Mouse (Mus musculus): ENCODE measurements around the gene Rps15. TPM values are rescaled to one million over a fixed set of nuclear protein-coding genes. Genes with fewer than 3 reads are reported as not detected.

Rps15 gene
- total and polyA plus RNA-seq, 2 experiments from 2014 or later = 499 to 1,030 TPM

DNA sequence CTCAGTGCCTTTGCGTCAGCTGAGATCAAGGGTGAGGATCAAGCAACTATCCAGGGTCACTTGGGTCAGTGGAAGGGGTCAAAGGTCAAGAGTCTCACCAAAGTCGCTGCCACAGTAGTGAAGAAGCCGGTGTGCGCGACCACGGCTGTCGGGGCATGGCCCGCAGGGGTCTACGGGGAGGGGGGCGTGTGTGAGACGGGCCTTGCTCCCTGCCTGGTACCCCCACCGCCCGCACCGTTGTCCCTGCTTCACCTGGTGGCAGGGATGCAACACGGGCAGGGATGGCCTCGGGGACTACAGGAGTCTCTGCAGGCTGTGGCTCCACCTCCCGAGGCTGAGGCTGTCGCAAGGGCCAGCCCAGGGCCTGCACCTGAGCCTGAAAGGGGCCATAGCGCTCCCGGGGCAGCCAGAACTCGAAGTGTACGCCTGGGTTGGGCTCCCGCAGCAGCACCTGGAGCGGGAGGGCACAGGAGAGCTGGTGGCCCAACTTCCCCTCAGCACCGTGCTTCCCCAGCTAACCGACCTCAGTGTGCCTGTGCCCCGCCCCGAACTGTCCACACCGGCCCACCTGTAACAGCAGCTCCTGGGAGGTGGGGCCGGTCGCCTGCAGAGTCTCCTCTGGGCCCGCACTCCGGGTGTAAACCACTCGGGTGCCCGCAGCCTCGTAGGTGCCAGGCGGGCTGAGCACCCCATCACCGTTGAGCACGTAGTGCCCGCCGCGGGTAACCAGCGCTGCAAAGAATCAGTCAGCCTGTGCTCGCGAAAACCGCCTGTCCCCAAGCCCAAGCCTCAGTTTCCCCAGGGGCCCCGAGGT, 49.4 kb downstream of the Rps15 start:
- Histone ChIP-seq H3K4me1 (ENCODE audit: control insufficient read depth, insufficient read depth) (peaks cover 16% of the 10 kb centered on the region), H3K36me3 (replicated peaks; ENCODE audit: control insufficient read depth, insufficient read depth, low read length) (no peaks in the 10 kb centered on the region), H3K27me3 (ENCODE audit: control insufficient read depth, insufficient read depth, low read length) (peaks cover 51% of the 10 kb centered on the region), H3K4me3 (ENCODE audit: low read depth, low read length) (peak overlapping the region; percentile 16; the same call in 1 of the 2 replicates), H3K9me3 (replicated peaks; ENCODE audit: control insufficient read depth, low read length) (no peaks in the 10 kb centered on the region), H3K4me2 (ENCODE audit: low read depth, low read length) (peak overlapping the region; percentile 41; the same call in 1 of the 2 replicates), H3K9ac (replicated peaks; ENCODE audit: low read depth, low read length) (no peak overlapping the region), H3K27ac (ENCODE audit: low read depth) (no peak overlapping the region)
- no peak for TF ChIP-seq CTCF (IDR thresholded peaks at IDR 0.05; ENCODE audit: low read depth)
- TF ChIP-seq EP300 (IDR thresholded peaks at IDR 0.05; ENCODE audit: low read depth) = no peak
- ATAC-seq (ENCODE audit: insufficient read depth, low read depth) (no peak), DNase-seq (ENCODE audit: low spot score) (no peak)
- 11% methylated on average over 47 of the region's 47 CpGs for WGBS

DNA sequence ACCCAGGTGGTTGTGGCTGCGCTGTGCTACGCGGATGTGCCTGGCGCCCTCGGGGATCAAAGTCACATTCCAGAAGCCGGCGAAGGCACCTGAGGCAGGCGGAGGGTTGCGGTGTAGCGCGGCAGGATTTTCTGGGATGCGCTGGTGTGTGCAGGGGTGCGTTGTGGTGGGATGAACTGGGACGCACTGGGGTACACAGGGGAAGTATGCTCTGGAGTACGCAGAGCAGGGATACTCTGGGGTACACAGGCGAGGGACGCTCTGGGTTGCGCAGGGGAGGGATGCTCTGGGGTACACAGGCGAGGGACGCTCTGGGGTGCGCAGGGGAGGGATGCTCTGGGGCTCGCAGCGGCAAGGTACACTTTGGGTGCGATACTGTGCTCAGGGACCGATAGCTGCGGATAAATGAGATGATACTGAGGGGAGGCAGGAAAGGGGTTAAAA, 50.1 kb downstream of the Rps15 start:
- H3K4me3 ChIP-seq (ENCODE audit: low read depth, low read length) = peak overlapping the region; percentile 16
- no peaks in the 10 kb centered on the region for H3K36me3 ChIP-seq (replicated peaks; ENCODE audit: control insufficient read depth, insufficient read depth, low read length)
- H3K4me1 ChIP-seq (ENCODE audit: control insufficient read depth, insufficient read depth) = peaks cover 18% of the 10 kb centered on the region
- ATAC-seq (ENCODE audit: insufficient read depth, low read depth) = no peak
- peak overlapping the region; percentile 41 for H3K4me2 ChIP-seq (ENCODE audit: low read depth, low read length)
- no peak overlapping the region for H3K9ac ChIP-seq (replicated peaks; ENCODE audit: low read depth, low read length)
- WGBS = 6% methylated on average over 26 of the region's 26 CpGs
- no peaks in the 10 kb centered on the region for H3K9me3 ChIP-seq (replicated peaks; ENCODE audit: control insufficient read depth, low read length)
- TF ChIP-seq CTCF (IDR thresholded peaks at IDR 0.05; ENCODE audit: low read depth) (no peak), EP300 (IDR thresholded peaks at IDR 0.05; ENCODE audit: low read depth) (no peak)
- no peak overlapping the region for H3K27ac ChIP-seq (ENCODE audit: low read depth)
- peaks cover 53% of the 10 kb centered on the region for H3K27me3 ChIP-seq (ENCODE audit: control insufficient read depth, insufficient read depth, low read length)
- DNase-seq (ENCODE audit: low spot score) = no peak

GRCm38 (mm10) chr10:80342749-80343424, 50.6 kb downstream of the Rps15 start:
- WGBS = 2% methylated on average over 30 of the region's 33 CpGs
- Histone ChIP-seq H3K4me2 (ENCODE audit: low read depth, low read length) (peak overlapping the region; percentile 41), H3K9me3 (replicated peaks; ENCODE audit: control insufficient read depth, low read length) (no peaks in the 10 kb centered on the region), H3K4me3 (ENCODE audit: low read depth, low read length) (peak overlapping the region; percentile 16), H3K27me3 (ENCODE audit: control insufficient read depth, insufficient read depth, low read length) (peaks cover 55% of the 10 kb centered on the region), H3K27ac (ENCODE audit: low read depth) (no peak overlapping the region), H3K9ac (replicated peaks; ENCODE audit: low read depth, low read length) (no peak overlapping the region), H3K4me1 (ENCODE audit: control insufficient read depth, insufficient read depth) (peaks cover 23% of the 10 kb centered on the region), H3K36me3 (replicated peaks; ENCODE audit: control insufficient read depth, insufficient read depth, low read length) (no peaks in the 10 kb centered on the region)
- no peak for TF ChIP-seq EP300 (IDR thresholded peaks at IDR 0.05; ENCODE audit: low read depth)
- TF ChIP-seq CTCF (IDR thresholded peaks at IDR 0.05; ENCODE audit: low read depth) = no peak
- ATAC-seq (ENCODE audit: insufficient read depth, low read depth) = peak; percentile 42
- peak; percentile 64 for DNase-seq (ENCODE audit: low spot score)

GRCm38 (mm10) chr10:80343425-80343895, 51.2 kb downstream of the Rps15 start:
- H3K27me3 ChIP-seq (ENCODE audit: control insufficient read depth, insufficient read depth, low read length) = peaks cover 56% of the 10 kb centered on the region
- peak overlapping the region; percentile 41; the same call in 1 of the 2 replicates for H3K4me2 ChIP-seq (ENCODE audit: low read depth, low read length)
- H3K4me1 ChIP-seq (ENCODE audit: control insufficient read depth, insufficient read depth) = peaks cover 29% of the 10 kb centered on the region
- H3K4me3 ChIP-seq (ENCODE audit: low read depth, low read length) = peak overlapping the region; percentile 16; the same call in 1 of the 2 replicates
- H3K27ac ChIP-seq (ENCODE audit: low read depth) = no peak overlapping the region
- TF ChIP-seq CTCF (IDR thresholded peaks at IDR 0.05; ENCODE audit: low read depth) (no peak), EP300 (IDR thresholded peaks at IDR 0.05; ENCODE audit: low read depth) (no peak)
- no peaks in the 10 kb centered on the region for H3K36me3 ChIP-seq (replicated peaks; ENCODE audit: control insufficient read depth, insufficient read depth, low read length)
- DNase-seq (ENCODE audit: low spot score) (no peak), ATAC-seq (ENCODE audit: insufficient read depth, low read depth) (no peak)
- WGBS = 54% methylated on average over 13 of the region's 13 CpGs
- no peaks in the 10 kb centered on the region for H3K9me3 ChIP-seq (replicated peaks; ENCODE audit: control insufficient read depth, low read length)
- H3K9ac ChIP-seq (replicated peaks; ENCODE audit: low read depth, low read length) = no peak overlapping the region

Small RNAs within 50 kb of the gene (microRNA-seq; reads per million reads assigned to microRNA genes)
- gene Mir6911 = not detected

Other genes with a start within 250 kb of the Rps15 start
- 490 and 500 TPM in 2 replicates for gene Gpx4, start 245.3 kb upstream of the Rps15 start, total RNA-seq (2014; rRNA removed; ENCODE audit: low replicate concordance)
- gene Gpx4, start 245.3 kb upstream of the Rps15 start, polyA plus RNA-seq (2015; fragmentation: Nextera tagmentation; extraction: Ambion mirVana) = 874 and 900 TPM in 2 replicates
- gene Sbno2, start 186.9 kb upstream of the Rps15 start, total RNA-seq (2014; rRNA removed; ENCODE audit: low replicate concordance) = 21.1 and 22.0 TPM in 2 replicates
- gene Sbno2, start 186.9 kb upstream of the Rps15 start, polyA plus RNA-seq (2015; fragmentation: Nextera tagmentation; extraction: Ambion mirVana) = 5.9 and 6.3 TPM in 2 replicates
- 40.3 and 57.4 TPM in 2 replicates for gene Stk11, start 176.7 kb upstream of the Rps15 start, total RNA-seq (2014; rRNA removed; ENCODE audit: low replicate concordance)
- gene Stk11, start 176.7 kb upstream of the Rps15 start, polyA plus RNA-seq (2015; fragmentation: Nextera tagmentation; extraction: Ambion mirVana) = 10.6 and 10.8 TPM in 2 replicates
- 970 and 972 TPM in 2 replicates for gene Atp5d, start 153.8 kb upstream of the Rps15 start, total RNA-seq (2014; rRNA removed; ENCODE audit: low replicate concordance)
- gene Atp5d, start 153.8 kb upstream of the Rps15 start, polyA plus RNA-seq (2015; fragmentation: Nextera tagmentation; extraction: Ambion mirVana) = 1,858 and 1,876 TPM in 2 replicates
- 2.8 and 5.9 TPM in 2 replicates for gene Cbarp, start 151.6 kb upstream of the Rps15 start, total RNA-seq (2014; rRNA removed; ENCODE audit: low replicate concordance)
- 1.0 and 1.1 TPM in 2 replicates for gene Cbarp, start 151.6 kb upstream of the Rps15 start, polyA plus RNA-seq (2015; fragmentation: Nextera tagmentation; extraction: Ambion mirVana)
- gene Midn, start 144.2 kb upstream of the Rps15 start, total RNA-seq (2014; rRNA removed; ENCODE audit: low replicate concordance) = 100 and 122 TPM in 2 replicates
- 12.4 and 15.8 TPM in 2 replicates for gene Midn, start 144.2 kb upstream of the Rps15 start, polyA plus RNA-seq (2015; fragmentation: Nextera tagmentation; extraction: Ambion mirVana)
- gene Cirbp, start 126.5 kb upstream of the Rps15 start, total RNA-seq (2014; rRNA removed; ENCODE audit: low replicate concordance) = 121 and 163 TPM in 2 replicates
- 208 and 330 TPM in 2 replicates for gene Cirbp, start 126.5 kb upstream of the Rps15 start, polyA plus RNA-seq (2015; fragmentation: Nextera tagmentation; extraction: Ambion mirVana)
- 0.66 and 8.9 TPM in 2 replicates for gene 1600002K03Rik, start 119.5 kb upstream of the Rps15 start, total RNA-seq (2014; rRNA removed; ENCODE audit: low replicate concordance)
- 4.6 and 5.7 TPM in 2 replicates for gene 1600002K03Rik, start 119.5 kb upstream of the Rps15 start, polyA plus RNA-seq (2015; fragmentation: Nextera tagmentation; extraction: Ambion mirVana)
- gene Efna2, start 113.0 kb upstream of the Rps15 start, total RNA-seq (2014; rRNA removed; ENCODE audit: low replicate concordance) = 2.4 and 3.0 TPM in 2 replicates
- gene Efna2, start 113.0 kb upstream of the Rps15 start, polyA plus RNA-seq (2015; fragmentation: Nextera tagmentation; extraction: Ambion mirVana) = 3.3 and 3.7 TPM in 2 replicates
- gene Mum1, start 66.0 kb upstream of the Rps15 start, total RNA-seq (2014; rRNA removed; ENCODE audit: low replicate concordance) = 41.4 and 59.7 TPM in 2 replicates
- 18.4 and 22.9 TPM in 2 replicates for gene Mum1, start 66.0 kb upstream of the Rps15 start, polyA plus RNA-seq (2015; fragmentation: Nextera tagmentation; extraction: Ambion mirVana)
- gene Ndufs7, start 43.3 kb upstream of the Rps15 start, total RNA-seq (2014; rRNA removed; ENCODE audit: low replicate concordance) = 838 and 847 TPM in 2 replicates
- gene Ndufs7, start 43.3 kb upstream of the Rps15 start, polyA plus RNA-seq (2015; fragmentation: Nextera tagmentation; extraction: Ambion mirVana) = 1,203 and 1,284 TPM in 2 replicates
- gene Gamt, start 31.4 kb upstream of the Rps15 start, total RNA-seq (2014; rRNA removed; ENCODE audit: low replicate concordance) = 27.2 and 27.7 TPM in 2 replicates
- gene Gamt, start 31.4 kb upstream of the Rps15 start, polyA plus RNA-seq (2015; fragmentation: Nextera tagmentation; extraction: Ambion mirVana) = 22.8 and 25.7 TPM in 2 replicates
- gene Dazap1, start 31.0 kb upstream of the Rps15 start, total RNA-seq (2014; rRNA removed; ENCODE audit: low replicate concordance) = 88.9 and 96.2 TPM in 2 replicates
- gene Dazap1, start 31.0 kb upstream of the Rps15 start, polyA plus RNA-seq (2015; fragmentation: Nextera tagmentation; extraction: Ambion mirVana) = 24.8 and 30.3 TPM in 2 replicates
- gene Apc2, start 3.5 kb downstream of the Rps15 start, total RNA-seq (2014; rRNA removed; ENCODE audit: low replicate concordance) = 1.4 and 3.4 TPM in 2 replicates
- gene Apc2, start 3.5 kb downstream of the Rps15 start, polyA plus RNA-seq (2015; fragmentation: Nextera tagmentation; extraction: Ambion mirVana) = 0.77 and 0.83 TPM in 2 replicates
- 13.5 and 41.4 TPM in 2 replicates for gene 2310011J03Rik, start 28.1 kb downstream of the Rps15 start, total RNA-seq (2014; rRNA removed; ENCODE audit: low replicate concordance)
- gene 2310011J03Rik, start 28.1 kb downstream of the Rps15 start, polyA plus RNA-seq (2015; fragmentation: Nextera tagmentation; extraction: Ambion mirVana) = 35.2 and 37.4 TPM in 2 replicates
- not detected in 2 replicates for gene Pcsk4, start 37.0 kb downstream of the Rps15 start, total RNA-seq (2014; rRNA removed; ENCODE audit: low replicate concordance)
- gene Pcsk4, start 37.0 kb downstream of the Rps15 start, polyA plus RNA-seq (2015; fragmentation: Nextera tagmentation; extraction: Ambion mirVana) = 2.0 and 2.1 TPM in 2 replicates
- not detected in 2 replicates for gene Reep6, start 37.5 kb downstream of the Rps15 start, total RNA-seq (2014; rRNA removed; ENCODE audit: low replicate concordance)
- gene Reep6, start 37.5 kb downstream of the Rps15 start, polyA plus RNA-seq (2015; fragmentation: Nextera tagmentation; extraction: Ambion mirVana) = 0.85 and 1.0 TPM in 2 replicates
- 18.5 and 34.6 TPM in 2 replicates for gene Adamtsl5, start 56.0 kb downstream of the Rps15 start, total RNA-seq (2014; rRNA removed; ENCODE audit: low replicate concordance)
- 12.6 and 14.6 TPM in 2 replicates for gene Adamtsl5, start 56.0 kb downstream of the Rps15 start, polyA plus RNA-seq (2015; fragmentation: Nextera tagmentation; extraction: Ambion mirVana)
- 1.7 TPM in 1 of 2 replicates, not detected in the other for gene Plk5, start 64.0 kb downstream of the Rps15 start, total RNA-seq (2014; rRNA removed; ENCODE audit: low replicate concordance)
- gene Plk5, start 64.0 kb downstream of the Rps15 start, polyA plus RNA-seq (2015; fragmentation: Nextera tagmentation; extraction: Ambion mirVana) = 0.05 TPM in 2 replicates
- gene Mex3d, start 95.2 kb downstream of the Rps15 start, total RNA-seq (2014; rRNA removed; ENCODE audit: low replicate concordance) = 20.0 and 26.4 TPM in 2 replicates
- 2.2 and 2.9 TPM in 2 replicates for gene Mex3d, start 95.2 kb downstream of the Rps15 start, polyA plus RNA-seq (2015; fragmentation: Nextera tagmentation; extraction: Ambion mirVana)
- 35.1 and 35.3 TPM in 2 replicates for gene Mbd3, start 107.1 kb downstream of the Rps15 start, total RNA-seq (2014; rRNA removed; ENCODE audit: low replicate concordance)
- 75.6 and 78.0 TPM in 2 replicates for gene Mbd3, start 107.1 kb downstream of the Rps15 start, polyA plus RNA-seq (2015; fragmentation: Nextera tagmentation; extraction: Ambion mirVana)
- gene Uqcr11, start 114.4 kb downstream of the Rps15 start, total RNA-seq (2014; rRNA removed; ENCODE audit: low replicate concordance) = 1,589 and 2,020 TPM in 2 replicates
- gene Uqcr11, start 114.4 kb downstream of the Rps15 start, polyA plus RNA-seq (2015; fragmentation: Nextera tagmentation; extraction: Ambion mirVana) = 3,128 and 3,343 TPM in 2 replicates
- gene Tcf3, start 141.2 kb downstream of the Rps15 start, total RNA-seq (2014; rRNA removed; ENCODE audit: low replicate concordance) = 77.8 and 91.4 TPM in 2 replicates
- 20.1 and 20.6 TPM in 2 replicates for gene Tcf3, start 141.2 kb downstream of the Rps15 start, polyA plus RNA-seq (2015; fragmentation: Nextera tagmentation; extraction: Ambion mirVana)
- gene Onecut3, start 202.4 kb downstream of the Rps15 start, total RNA-seq (2014; rRNA removed; ENCODE audit: low replicate concordance) = not detected in 2 replicates
- gene Onecut3, start 202.4 kb downstream of the Rps15 start, polyA plus RNA-seq (2015; fragmentation: Nextera tagmentation; extraction: Ambion mirVana) = not detected in 2 replicates
- gene Atp8b3, start 246.7 kb downstream of the Rps15 start, total RNA-seq (2014; rRNA removed; ENCODE audit: low replicate concordance) = not detected in 2 replicates
- not detected in 2 replicates for gene Atp8b3, start 246.7 kb downstream of the Rps15 start, polyA plus RNA-seq (2015; fragmentation: Nextera tagmentation; extraction: Ambion mirVana)

Measured in heart, postnatal 0 days (tissue).